Mouse (Mus musculus) kidney, embryonic 15.5 days (tissue): ENCODE measurements around the gene Taco1. TPM values are rescaled to one million over a fixed set of nuclear protein-coding genes. Genes with fewer than 3 reads are reported as not detected.
A peak's percentile ranks its signal among the peaks of the same experiment; 100 is the strongest.

ENCODE experiments used
- ATAC-seq: fragments of 200-750 bp; cut with Nextera tagmentation; replicated peaks from 2 replicates; pipeline ENCODE4 v1.8.0; 2017; ENCODE audit warnings: moderate TSS enrichment; ENCODE audit not compliant: low FRiP score
- H3K27ac ChIP-seq: fragments of 300-500 bp; sonication (generic); 2 replicates; pipeline ENCODE4 v1.5.1; 2015; ENCODE audit warnings: mild to moderate bottlenecking, inconsistent platforms
- H3K27me3 ChIP-seq: fragments of 300-500 bp; sonication (generic); 2 replicates; pipeline ENCODE4 v1.6.1; 2015; ENCODE audit warnings: inconsistent platforms
- H3K36me3 ChIP-seq: fragments of 300-500 bp; sonication (generic); 2 replicates; pipeline ENCODE4 v1.6.1; 2015; ENCODE audit warnings: inconsistent platforms
- H3K4me1 ChIP-seq: fragments of 300-500 bp; sonication (generic); 2 replicates; pipeline ENCODE4 v1.6.1; 2015; ENCODE audit warnings: inconsistent platforms
- H3K4me2 ChIP-seq: fragments of 300-500 bp; sonication (generic); 2 replicates; pipeline ENCODE4 v1.6.1; 2015; ENCODE audit warnings: moderate library complexity, mild to moderate bottlenecking, inconsistent platforms
- H3K4me3 ChIP-seq: fragments of 300-500 bp; sonication (generic); replicated peaks from 2 replicates; pipeline ENCODE4 v1.5.1; 2015; ENCODE audit warnings: mild to moderate bottlenecking, inconsistent platforms
- H3K9ac ChIP-seq: fragments of 300-500 bp; sonication (generic); 2 replicates; pipeline ENCODE4 v1.6.1; 2015; ENCODE audit warnings: mild to moderate bottlenecking, inconsistent platforms
- H3K9me3 ChIP-seq: fragments of 300-500 bp; sonication (generic); replicated peaks from 2 replicates; pipeline ENCODE4 v1.6.1; 2016; ENCODE audit warnings: inconsistent platforms
- WGBS: fragments of 180-500 bp; shearing (Covaris S2); methylation state at CpG from one replicate; pipeline ENCODE4 v1.1.7; 2015; ENCODE audit warnings: mixed read lengths; 5-methylcytosine and 5-hydroxymethylcytosine counted together
- polyA plus RNA-seq: library from polyadenylated mRNA; unstranded; fragments of >200 nt; fragmentation: Nextera tagmentation; extraction: Ambion mirVana; gene quantifications from 2 replicates; pipeline ENCODE4 v1.2.1, GENCODE M21; 2015

The Taco1 gene
- polyA plus RNA-seq, 1 experiment from 2014 or later = 11.4 TPM

- Histone ChIP-seq H3K27ac (peak overlapping the region; percentile 51), H3K36me3 (peaks cover 83% of the 10 kb centered on the region), H3K27me3 (no peaks in the 10 kb centered on the region), H3K4me3 (no peak overlapping the region), H3K9ac (no peak overlapping the region), H3K4me1 (no peaks in the 10 kb centered on the region), H3K9me3 (no peaks in the 10 kb centered on the region), H3K4me2 (no peak overlapping the region)
- WGBS = 82% methylated on average over 3 of the region's 3 CpGs
- ATAC-seq = no peak
Measured at GRCm38 (mm10) chr11:106122736-106123135, 56.9 kb downstream of the Taco1 start.

Other genes starting within 250 kb of the Taco1 start
- 28.9 and 39.8 TPM in 2 replicates for gene Cyb561, start 112.7 kb upstream of the Taco1 start, polyA plus RNA-seq
- 9.8 and 11.1 TPM in 2 replicates for gene Ace, start 98.1 kb upstream of the Taco1 start, polyA plus RNA-seq
- not detected in 2 replicates for gene Ace3, start 71.4 kb upstream of the Taco1 start, polyA plus RNA-seq
- gene Kcnh6, start 57.9 kb upstream of the Taco1 start, polyA plus RNA-seq = 0.26 and 0.39 TPM in 2 replicates
- 62.9 and 67.4 TPM in 2 replicates for gene Dcaf7, start 29.2 kb upstream of the Taco1 start, polyA plus RNA-seq
- gene Map3k3, start 18.6 kb downstream of the Taco1 start, polyA plus RNA-seq = 22.1 and 24.3 TPM in 2 replicates
- not detected in 2 replicates for gene Gm10840, start 94.8 kb downstream of the Taco1 start, polyA plus RNA-seq
- gene Limd2, start 94.8 kb downstream of the Taco1 start, polyA plus RNA-seq = 201 and 217 TPM in 2 replicates
- gene Strada, start 136.1 kb downstream of the Taco1 start, polyA plus RNA-seq = 28.6 and 31.5 TPM in 2 replicates
- 85.4 and 89.5 TPM in 2 replicates for gene Ccdc47, start 150.3 kb downstream of the Taco1 start, polyA plus RNA-seq
- 75.9 and 77.8 TPM in 2 replicates for gene Ddx42, start 150.9 kb downstream of the Taco1 start, polyA plus RNA-seq
- 64.3 and 70.2 TPM in 2 replicates for gene Ftsj3, start 190.0 kb downstream of the Taco1 start, polyA plus RNA-seq
- 303 and 306 TPM in 2 replicates for gene Psmc5, start 190.1 kb downstream of the Taco1 start, polyA plus RNA-seq
- gene Smarcd2, start 206.9 kb downstream of the Taco1 start, polyA plus RNA-seq = 57.8 and 59.0 TPM in 2 replicates
- gene Tcam1, start 210.6 kb downstream of the Taco1 start, polyA plus RNA-seq = 0.65 and 0.82 TPM in 2 replicates
- gene Gh, start 235.8 kb downstream of the Taco1 start, polyA plus RNA-seq = not detected in 2 replicates
- 6.8 and 7.3 TPM in 2 replicates for gene Cd79b, start 248.7 kb downstream of the Taco1 start, polyA plus RNA-seq